Comparison of ENCODE assay signal across 9 mouse cellular contexts in the genomic region with DNA sequence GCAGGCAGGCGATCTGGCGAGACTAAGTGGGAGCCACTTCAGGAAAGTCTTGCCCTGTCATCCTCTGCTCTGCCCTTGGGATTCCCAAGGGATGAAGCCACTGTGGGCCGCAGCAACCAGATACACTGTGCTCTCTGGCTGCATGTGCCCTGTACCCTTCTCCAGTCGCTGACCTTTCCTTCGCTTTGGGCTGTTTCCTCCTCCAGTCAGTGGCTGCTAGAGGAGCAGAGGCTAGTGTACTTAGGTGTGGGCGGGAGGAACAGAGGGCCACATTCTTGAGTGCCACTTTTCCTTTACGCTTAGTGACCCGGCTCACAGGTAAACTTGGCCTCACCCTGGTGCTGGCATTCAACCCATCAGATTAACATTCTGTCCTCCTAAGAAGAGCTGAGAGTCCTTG. TPM values are rescaled to one million over a fixed set of nuclear protein-coding genes. Genes with fewer than 3 reads are reported as not detected.
DNase-seq lines count a peak whose midpoint lies in the region; ATAC-seq and TF ChIP-seq lines count a peak whose summit lies in the region.
"Had no signal": no experiment of that assay in that cellular context is flagged by ENCODE, and none has a peak within 500 bp of the region (broad histone marks: within the 10 kb centered on the region; RNA-seq: fewer than 3 reads in every experiment).

No protein-coding gene starts in this region.

- H3K36me3 ChIP-seq in heart, embryonic 10.5 days, result no peaks in the 10 kb centered on the region
- H3K36me3 ChIP-seq in embryonic facial prominence, embryonic 11.5 days (replicated peaks; ENCODE audit: control insufficient read depth, insufficient read depth, low read depth, low read length), result no peaks in the 10 kb centered on the region
- H3K36me3 ChIP-seq in lung, postnatal 0 days (ENCODE audit: insufficient read depth, low read length), result no peaks in the 10 kb centered on the region

- peaks cover 16% of the 10 kb centered on the region for H3K4me1 ChIP-seq in heart, embryonic 10.5 days
- H3K4me1 ChIP-seq in embryonic facial prominence, embryonic 11.5 days (ENCODE audit: control insufficient read depth, insufficient read depth, low read length), result peaks cover 8% of the 10 kb centered on the region; the same call in 1 of the 2 replicates
- H3K4me1 ChIP-seq in lung, postnatal 0 days (ENCODE audit: insufficient read depth, low read depth, low read length), result no peaks in the 10 kb centered on the region

- intact Hi-C loops in heart, postnatal 36 days (cut with DNase I), result no loop called here
- intact Hi-C loops in left cerebral cortex, postnatal 4 days (cut with DNase I), result no loop called here

- H3K9me3 ChIP-seq in heart, embryonic 10.5 days, result no peaks in the 10 kb centered on the region
- H3K9me3 ChIP-seq in embryonic facial prominence, embryonic 11.5 days (replicated peaks; ENCODE audit: control insufficient read depth, low read length), result no peaks in the 10 kb centered on the region
- no peaks in the 10 kb centered on the region for H3K9me3 ChIP-seq in lung, postnatal 0 days (ENCODE audit: low read length)

- peak; percentile 71; the same call in 1 of the 2 replicates for TF ChIP-seq EP300 in lung, postnatal 0 days (IDR thresholded peaks at IDR 0.05)

- DNase-seq in heart, embryonic 10.5 days (ENCODE audit: low spot score), result no peak
- no peak for DNase-seq in heart, postnatal 36 days
- DNase-seq in embryonic facial prominence, embryonic 11.5 days (ENCODE audit: low spot score), result peak; percentile 29
- DNase-seq in kidney, adult 8-10 months, result peak; percentile 34 to 75
- DNase-seq in lung, postnatal 0 days (ENCODE audit: low spot score), result peak; percentile 93
- no peak for DNase-seq in left cerebral cortex, postnatal 4 days

- TF ChIP-seq CTCF in lung, postnatal 0 days (IDR thresholded peaks at IDR 0.05), result no peak

- ATAC-seq in embryonic facial prominence, embryonic 11.5 days (replicated peaks; ENCODE audit: insufficient number of reproducible peaks, low FRiP score, low TSS enrichment, low read depth), result no peak
- peak; percentile 94 for ATAC-seq in lung, postnatal 0 days
- ATAC-seq in megakaryocyte progenitor cell, adult 5-6 weeks (replicated peaks; ENCODE audit: poor library complexity), result no peak
- ATAC-seq in CD4-positive, CD25-positive, alpha-beta regulatory T cell, adult 4 months, result no peak

- H3K27ac ChIP-seq in heart, embryonic 10.5 days, result peak overlapping the region; percentile 85
- H3K27ac ChIP-seq in embryonic facial prominence, embryonic 11.5 days (replicated peaks; ENCODE audit: low read depth, low read length), result peak overlapping the region; percentile 24; the same call in 1 of the 2 replicates
- peak overlapping the region; percentile 84 for H3K27ac ChIP-seq in lung, postnatal 0 days (ENCODE audit: low read length)
- H3K27ac ChIP-seq: macrophage had no signal

- 28% methylated on average over 8 of the region's 8 CpGs for WGBS in heart, embryonic 10.5 days
- WGBS in embryonic facial prominence, embryonic 11.5 days, result 31% methylated on average over 8 of the region's 8 CpGs
- 35% methylated on average over 8 of the region's 8 CpGs for WGBS in lung, postnatal 0 days

- no peaks in the 10 kb centered on the region; the same call in 1 of the 2 replicates for H3K27me3 ChIP-seq in heart, embryonic 10.5 days (ENCODE audit: insufficient read depth, poor library complexity, severe bottlenecking)
- H3K27me3 ChIP-seq in embryonic facial prominence, embryonic 11.5 days (ENCODE audit: control insufficient read depth, insufficient read depth, low read length), result no peaks in the 10 kb centered on the region
- no peaks in the 10 kb centered on the region for H3K27me3 ChIP-seq in lung, postnatal 0 days (replicated peaks; ENCODE audit: insufficient read depth, low read length)

- H3K4me2 ChIP-seq in embryonic facial prominence, embryonic 11.5 days (ENCODE audit: low read depth, low read length), result peak overlapping the region; percentile 17; the same call in 1 of the 2 replicates
- H3K4me2 ChIP-seq in lung, postnatal 0 days (replicated peaks; ENCODE audit: low read depth, low read length), result peak overlapping the region; percentile 40

- peak overlapping the region; percentile 28; the same call in 1 of the 2 replicates for H3K4me3 ChIP-seq in heart, embryonic 10.5 days
- no peak overlapping the region for H3K4me3 ChIP-seq in embryonic facial prominence, embryonic 11.5 days (ENCODE audit: low read depth, low read length)
- H3K4me3 ChIP-seq in lung, postnatal 0 days (ENCODE audit: low read depth, low read length), result no peak overlapping the region

- peak overlapping the region; percentile 46 for H3K9ac ChIP-seq in embryonic facial prominence, embryonic 11.5 days (replicated peaks; ENCODE audit: low read length)
- 0 out of 2 replicates have a peak overlapping the region, but pooled peaks have one; percentile 19 for H3K9ac ChIP-seq in lung, postnatal 0 days (replicated peaks; ENCODE audit: low read depth)

RNA-seq across cellular contexts. Expression of gene Epb41l4b, which starts 10.6 kb away (rescaled TPM):
- 0.34 and 1.6 TPM in 2 replicates for polyA plus RNA-seq in heart, embryonic 10.5 days (2016; fragmentation: Nextera tagmentation; extraction: Ambion mirVana)
- total RNA-seq in heart, postnatal 36 days (2021), result 1 to 10 TPM; 2.8 to 3.3 TPM
- 2.0 TPM in 2 replicates for polyA plus RNA-seq in embryonic facial prominence, embryonic 11.5 days (2014; fragmentation: Nextera tagmentation; extraction: Ambion mirVana)
- polyA plus RNA-seq in lung, postnatal 0 days (2015; fragmentation: Nextera tagmentation; extraction: Ambion mirVana), result 10.3 and 10.6 TPM in 2 replicates
- 5.0 and 7.2 TPM in 2 replicates for total RNA-seq in megakaryocyte progenitor cell, adult 5-6 weeks (2015)
- total RNA-seq in megakaryocyte progenitor cell, adult 5-6 weeks (2017), result 5.9 and 6.0 TPM in 2 replicates
- not detected for polyA plus RNA-seq in CD4-positive, CD25-positive, alpha-beta regulatory T cell, adult 4 months (2017; shearing (Covaris generic))
- total RNA-seq in left cerebral cortex, postnatal 4 days (2021), result 1 to 10 TPM; 6.3 to 8.4 TPM
- polyA plus RNA-seq: macrophage had no signal

Comparison
In these comparisons a context has a peak if more than half of its experiments do, and no peak if none do; other contexts are left out.
1. DNase-seq: peak in embryonic facial prominence, embryonic 11.5 days (single experiment), kidney, adult 8-10 months (2 of 2) and lung, postnatal 0 days (single experiment); none in heart, embryonic 10.5 days (single experiment), heart, postnatal 36 days (0 of 2) and left cerebral cortex, postnatal 4 days (single experiment).
2. H3K27ac ChIP-seq: peak in every context shown above with its lines; median percentile 85 in heart, embryonic 10.5 days; 84 in lung, postnatal 0 days; 24 in embryonic facial prominence, embryonic 11.5 days.